Mouse (Mus musculus) midbrain, embryonic 13.5 days (tissue): ENCODE measurements at regions not wholly inside any gene's neighbourhood (a gene's known extent, or its start where the extent isn't known, plus 50 kb on each side); places are given as distances from the start of the nearest gene placed in this dataset.
A peak's percentile ranks its signal among the peaks of the same experiment; 100 is the strongest.

Experiments
- ATAC-seq: fragments of 200-750 bp; cut with Nextera tagmentation; 2 replicates; pipeline ENCODE4 v1.8.0; 2017; ENCODE audit warnings: mild to moderate bottlenecking, moderate TSS enrichment, moderate library complexity
- H3K27ac ChIP-seq: fragments of 300-500 bp; sonication (generic); 2 replicates; pipeline ENCODE4 v1.5.1; 2015; ENCODE audit warnings: inconsistent platforms, mild to moderate bottlenecking, moderate library complexity
- H3K27me3 ChIP-seq: fragments of 300-500 bp; sonication (generic); 2 replicates; pipeline ENCODE4 v1.6.1; 2015; ENCODE audit warnings: mild to moderate bottlenecking, inconsistent platforms
- H3K36me3 ChIP-seq: fragments of 300-500 bp; sonication (generic); 2 replicates; pipeline ENCODE4 v1.6.1; 2015; ENCODE audit warnings: mild to moderate bottlenecking, inconsistent platforms
- H3K4me1 ChIP-seq: fragments of 300-500 bp; sonication (generic); replicated peaks from 2 replicates; pipeline ENCODE4 v1.6.1; 2015; ENCODE audit warnings: inconsistent platforms
- H3K4me2 ChIP-seq: fragments of 300-500 bp; sonication (generic); replicated peaks from 2 replicates; pipeline ENCODE4 v1.6.1; 2015; ENCODE audit warnings: moderate library complexity, mild to moderate bottlenecking, inconsistent platforms
- H3K4me3 ChIP-seq: fragments of 300-500 bp; sonication (generic); replicated peaks from 2 replicates; pipeline ENCODE4 v1.5.1; 2015; ENCODE audit warnings: mild to moderate bottlenecking, inconsistent platforms
- H3K9ac ChIP-seq: fragments of 300-500 bp; sonication (generic); replicated peaks from 2 replicates; pipeline ENCODE4 v1.6.1; 2015; ENCODE audit warnings: mild to moderate bottlenecking, inconsistent platforms
- H3K9me3 ChIP-seq: fragments of 300-500 bp; sonication (generic); 2 replicates; pipeline ENCODE4 v1.6.1; 2016; ENCODE audit warnings: mild to moderate bottlenecking, inconsistent platforms
- WGBS: fragments of 180-500 bp; shearing (Covaris S2); methylation state at CpG from one replicate; pipeline ENCODE4 v1.1.7; 2015; 5-methylcytosine and 5-hydroxymethylcytosine counted together

- no peaks in the 10 kb centered on the region for H3K9me3 ChIP-seq
- no peak overlapping the region for H3K27ac ChIP-seq
- WGBS: 73% methylated on average over 6 of the region's 6 CpGs
- H3K27me3 ChIP-seq: no peaks in the 10 kb centered on the region
- H3K36me3 ChIP-seq: no peaks in the 10 kb centered on the region
- no peak overlapping the region for H3K9ac ChIP-seq
- H3K4me2 ChIP-seq: no peak overlapping the region
- peaks cover 2% of the 10 kb centered on the region for H3K4me1 ChIP-seq
- no peak overlapping the region for H3K4me3 ChIP-seq
- no peak for ATAC-seq
Measured at GRCm38 (mm10) chr9:46757005-46757672, 241.4 kb upstream of the Gm4791 start.

GRCm38 (mm10) chr9:46751981-46752380, 246.6 kb upstream of the Gm4791 start:
- Histone ChIP-seq H3K27me3 (no peaks in the 10 kb centered on the region), H3K4me1 (peaks cover 13% of the 10 kb centered on the region), H3K9me3 (no peaks in the 10 kb centered on the region), H3K4me2 (no peak overlapping the region), H3K9ac (no peak overlapping the region), H3K27ac (no peak overlapping the region), H3K36me3 (no peaks in the 10 kb centered on the region), H3K4me3 (no peak overlapping the region)
- no peak for ATAC-seq
- 55% methylated on average over 5 of the region's 5 CpGs for WGBS

DNA sequence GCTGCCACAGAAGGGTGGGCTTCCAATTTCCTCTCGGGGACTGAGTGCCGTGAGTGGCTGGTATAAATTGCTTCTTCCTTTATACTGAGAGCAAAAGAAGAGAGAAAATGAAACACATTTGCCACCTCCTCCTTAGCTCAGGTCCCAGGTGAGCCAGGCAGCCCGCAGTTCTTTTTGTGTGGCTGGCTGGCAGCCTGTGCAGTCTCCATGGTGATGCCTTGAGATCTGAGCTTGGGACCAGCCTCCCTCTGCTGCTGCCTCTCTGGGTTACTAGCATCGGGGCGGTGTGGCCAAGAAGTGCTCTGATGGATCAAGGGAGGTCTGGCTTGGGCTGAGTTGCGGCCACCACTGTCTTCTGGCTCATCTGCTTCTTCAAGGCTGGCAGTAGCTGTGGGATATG, 249.1 kb upstream of the Gm4791 start:
- WGBS: 58% methylated on average over 6 of the region's 6 CpGs
- H3K4me1 ChIP-seq: peaks cover 13% of the 10 kb centered on the region
- no peak overlapping the region for H3K4me2 ChIP-seq
- no peak overlapping the region for H3K4me3 ChIP-seq
- no peaks in the 10 kb centered on the region for H3K36me3 ChIP-seq
- H3K27ac ChIP-seq: no peak overlapping the region
- ATAC-seq: no peak
- no peaks in the 10 kb centered on the region for H3K9me3 ChIP-seq
- H3K9ac ChIP-seq: no peak overlapping the region
- H3K27me3 ChIP-seq: no peaks in the 10 kb centered on the region

GRCm38 (mm10) chr9:46746266-46746665, 252.3 kb upstream of the Gm4791 start:
- no peak for ATAC-seq
- Histone ChIP-seq H3K9me3 (no peaks in the 10 kb centered on the region), H3K4me3 (no peak overlapping the region), H3K27ac (no peak overlapping the region), H3K4me1 (peaks cover 3% of the 10 kb centered on the region; the same call in 1 of the 2 replicates), H3K36me3 (no peaks in the 10 kb centered on the region), H3K9ac (no peak overlapping the region), H3K27me3 (no peaks in the 10 kb centered on the region), H3K4me2 (no peak overlapping the region)
- WGBS: 84% methylated on average over 3 of the region's 3 CpGs

DNA sequence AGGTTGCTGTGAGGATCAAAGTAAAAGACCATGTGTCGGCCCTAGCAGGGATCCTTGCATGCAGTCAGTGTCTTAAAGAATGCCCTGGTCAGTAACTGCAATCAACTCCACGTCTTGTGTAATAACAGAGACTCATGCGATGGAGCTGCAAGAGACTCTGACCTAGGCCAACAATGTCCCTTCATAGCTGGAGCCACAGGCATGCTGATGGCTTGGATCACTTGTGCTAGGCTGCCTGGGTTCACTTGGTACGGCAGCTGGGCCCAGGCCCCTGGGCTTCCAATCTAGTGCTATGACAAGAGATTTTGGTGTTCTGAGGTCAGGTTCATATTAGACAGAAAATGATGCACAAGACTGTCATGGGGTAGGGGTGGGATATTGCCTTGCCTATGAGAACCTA, 258.0 kb upstream of the Gm4791 start:
- WGBS: 85% methylated on average over 4 of the region's 4 CpGs
- H3K4me3 ChIP-seq: no peak overlapping the region
- 0 out of 2 replicates have a peak, but pooled peaks cover 5% of the 10 kb centered on the region for H3K27me3 ChIP-seq
- no peaks in the 10 kb centered on the region for H3K36me3 ChIP-seq
- H3K27ac ChIP-seq: no peak overlapping the region
- no peak overlapping the region for H3K9ac ChIP-seq
- ATAC-seq: no peak
- H3K9me3 ChIP-seq: no peaks in the 10 kb centered on the region
- H3K4me1 ChIP-seq: peaks cover 19% of the 10 kb centered on the region
- H3K4me2 ChIP-seq: no peak overlapping the region

DNA sequence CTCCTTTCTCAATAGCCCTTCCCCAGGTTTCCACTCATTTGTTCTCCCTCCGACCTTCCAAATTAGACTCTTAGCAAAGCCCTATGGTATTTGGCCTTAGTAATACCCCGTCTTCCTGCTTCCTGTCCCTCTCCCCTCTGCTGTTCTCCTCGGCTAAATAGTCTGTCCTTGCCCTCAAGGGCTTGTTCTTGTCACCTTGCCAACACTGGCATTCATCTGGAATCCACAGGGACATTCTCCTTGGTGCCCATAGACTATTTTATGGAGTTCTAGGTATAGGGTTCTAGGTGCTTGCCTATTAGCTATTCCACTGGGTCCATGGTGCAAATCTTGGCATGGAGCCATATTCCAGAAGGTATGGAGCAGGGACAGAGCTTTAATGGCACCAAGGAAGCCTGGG, 259.2 kb upstream of the Gm4791 start:
- no peak overlapping the region for H3K9ac ChIP-seq
- H3K36me3 ChIP-seq: no peaks in the 10 kb centered on the region
- H3K4me1 ChIP-seq: peaks cover 19% of the 10 kb centered on the region
- H3K27ac ChIP-seq: no peak overlapping the region
- no peak overlapping the region for H3K4me2 ChIP-seq
- H3K4me3 ChIP-seq: no peak overlapping the region
- H3K9me3 ChIP-seq: no peaks in the 10 kb centered on the region
- H3K27me3 ChIP-seq: 0 out of 2 replicates have a peak, but pooled peaks cover 10% of the 10 kb centered on the region
- no peak for ATAC-seq
- WGBS: 79% methylated on average over 3 of the region's 3 CpGs

DNA sequence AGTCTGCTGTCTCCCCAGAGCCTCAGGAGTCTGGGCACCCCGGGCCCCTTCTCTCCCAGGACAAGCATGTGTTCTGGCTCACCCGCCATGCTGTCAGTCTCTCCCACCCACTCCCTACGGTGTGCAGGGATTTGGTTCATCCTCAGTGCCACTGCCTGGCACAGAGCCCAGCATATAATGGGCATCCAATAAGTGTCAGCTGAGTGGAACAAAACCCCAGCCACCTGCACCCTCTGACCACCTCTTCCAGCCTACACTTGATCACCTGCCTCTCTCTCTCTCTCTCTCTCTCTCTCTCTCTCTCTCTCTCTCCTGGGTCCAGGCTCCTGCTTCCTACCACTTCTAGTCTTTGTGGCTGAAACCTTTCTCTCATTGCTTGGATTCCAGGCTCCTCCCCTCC, 259.9 kb upstream of the Gm4791 start:
- Histone ChIP-seq H3K4me1 (peaks cover 19% of the 10 kb centered on the region), H3K9ac (no peak overlapping the region), H3K4me3 (no peak overlapping the region), H3K9me3 (no peaks in the 10 kb centered on the region), H3K36me3 (no peaks in the 10 kb centered on the region), H3K27ac (no peak overlapping the region), H3K27me3 (0 out of 2 replicates have a peak, but pooled peaks cover 10% of the 10 kb centered on the region), H3K4me2 (no peak overlapping the region)
- WGBS: 68% methylated on average over 3 of the region's 3 CpGs
- ATAC-seq: no peak

GRCm38 (mm10) chr9:46738056-46738455, 260.5 kb upstream of the Gm4791 start:
- Histone ChIP-seq H3K27ac (no peak overlapping the region), H3K36me3 (no peaks in the 10 kb centered on the region), H3K9me3 (no peaks in the 10 kb centered on the region), H3K4me1 (peaks cover 19% of the 10 kb centered on the region), H3K4me2 (no peak overlapping the region), H3K9ac (no peak overlapping the region), H3K4me3 (no peak overlapping the region), H3K27me3 (0 out of 2 replicates have a peak, but pooled peaks cover 10% of the 10 kb centered on the region)
- no peak for ATAC-seq
- 52% methylated on average over 4 of the region's 4 CpGs for WGBS

- WGBS: 43% methylated on average over 3 of the region's 3 CpGs
- 0 out of 2 replicates have a peak, but pooled peaks have one; percentile 40 for ATAC-seq
- no peak overlapping the region for H3K9ac ChIP-seq
- no peaks in the 10 kb centered on the region for H3K9me3 ChIP-seq
- no peak overlapping the region for H3K4me3 ChIP-seq
- 0 out of 2 replicates have a peak, but pooled peaks cover 10% of the 10 kb centered on the region for H3K27me3 ChIP-seq
- H3K4me1 ChIP-seq: peaks cover 19% of the 10 kb centered on the region
- H3K4me2 ChIP-seq: no peak overlapping the region
- H3K27ac ChIP-seq: no peak overlapping the region
- H3K36me3 ChIP-seq: no peaks in the 10 kb centered on the region
Measured at GRCm38 (mm10) chr9:46737446-46737845, 261.1 kb upstream of the Gm4791 start.

- Histone ChIP-seq H3K4me3 (no peak overlapping the region), H3K4me1 (peaks cover 19% of the 10 kb centered on the region), H3K27me3 (0 out of 2 replicates have a peak, but pooled peaks cover 10% of the 10 kb centered on the region), H3K9ac (no peak overlapping the region), H3K4me2 (no peak overlapping the region), H3K36me3 (no peaks in the 10 kb centered on the region), H3K9me3 (no peaks in the 10 kb centered on the region), H3K27ac (no peak overlapping the region)
- ATAC-seq: 0 out of 2 replicates have a peak, but pooled peaks have one; percentile 17
Measured at GRCm38 (mm10) chr9:46736232-46736631, 262.3 kb upstream of the Gm4791 start.

DNA sequence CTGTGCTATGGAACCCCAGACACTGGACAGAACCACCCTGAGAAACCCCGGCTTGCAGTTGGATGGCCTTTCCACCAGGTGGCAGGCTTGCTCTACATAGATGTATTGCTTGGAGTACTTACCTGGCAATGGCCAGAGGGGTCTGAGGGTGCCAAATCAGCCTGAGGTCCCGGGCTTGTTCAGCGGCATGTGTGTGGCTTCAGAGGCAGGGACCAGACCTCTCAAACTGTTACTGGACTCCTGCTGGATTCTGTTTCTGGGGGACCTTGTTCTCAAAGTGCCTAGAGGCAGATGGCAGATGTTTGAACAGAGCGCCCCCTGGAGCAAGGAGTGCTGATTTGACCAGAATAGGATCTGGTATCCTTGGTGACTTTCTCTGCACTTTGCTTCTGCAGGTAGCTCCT, 262.9 kb upstream of the Gm4791 start:
- peak; percentile 79 for ATAC-seq
- H3K27me3 ChIP-seq: 0 out of 2 replicates have a peak, but pooled peaks cover 10% of the 10 kb centered on the region
- H3K9ac ChIP-seq: no peak overlapping the region
- H3K9me3 ChIP-seq: no peaks in the 10 kb centered on the region
- H3K27ac ChIP-seq: no peak overlapping the region
- 5% methylated on average over 4 of the region's 4 CpGs for WGBS
- H3K4me1 ChIP-seq: peaks cover 19% of the 10 kb centered on the region
- no peak overlapping the region for H3K4me2 ChIP-seq
- H3K4me3 ChIP-seq: no peak overlapping the region
- H3K36me3 ChIP-seq: no peaks in the 10 kb centered on the region

DNA sequence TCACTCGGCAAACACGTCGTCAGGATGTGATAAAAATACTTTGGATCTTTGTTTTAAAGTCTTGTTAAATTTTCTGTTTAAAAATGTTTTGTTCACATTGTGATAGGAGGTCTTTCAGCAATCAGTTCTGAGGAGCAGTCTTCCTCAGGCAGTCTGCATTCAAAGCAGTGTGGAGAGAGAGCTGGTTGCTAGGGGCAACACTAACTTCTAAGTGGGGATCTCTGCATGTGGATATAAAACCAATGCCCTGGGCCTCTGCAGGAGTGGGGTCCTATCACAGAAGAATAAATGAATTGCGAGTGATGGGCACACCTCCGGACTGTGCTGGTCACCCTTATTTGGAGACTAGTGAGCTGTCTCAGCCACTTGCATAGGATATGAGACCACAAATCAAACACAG, 270.1 kb upstream of the Gm4791 start:
- ATAC-seq: peak; percentile 80
- Histone ChIP-seq H3K4me2 (no peak overlapping the region), H3K9me3 (no peaks in the 10 kb centered on the region), H3K27ac (peak overlapping the region; percentile 26; the same call in 1 of the 2 replicates), H3K9ac (no peak overlapping the region), H3K4me3 (no peak overlapping the region), H3K27me3 (no peaks in the 10 kb centered on the region), H3K36me3 (no peaks in the 10 kb centered on the region), H3K4me1 (peaks cover 10% of the 10 kb centered on the region)
- whole genome bisulfite sequencing: 12% methylated on average over 5 of the region's 5 CpGs

GRCm38 (mm10) chr9:46724231-46724630, 274.3 kb upstream of the Gm4791 start:
- Histone ChIP-seq H3K27ac (no peak overlapping the region), H3K9ac (no peak overlapping the region), H3K4me3 (no peak overlapping the region), H3K27me3 (no peaks in the 10 kb centered on the region), H3K4me2 (no peak overlapping the region), H3K9me3 (no peaks in the 10 kb centered on the region), H3K36me3 (no peaks in the 10 kb centered on the region), H3K4me1 (peaks cover 10% of the 10 kb centered on the region)
- WGBS: 91% methylated on average over 5 of the region's 5 CpGs
- no peak for ATAC-seq
